Mouse (Mus musculus) left cerebral cortex, adult 2 months (tissue): ENCODE measurements around the gene Orm1. TPM values are rescaled to one million over a fixed set of nuclear protein-coding genes. Genes with fewer than 3 reads are reported as not detected.

ENCODE experiments used
- DNase-seq, 2 experiments: peaks; one replicate each; pipeline ENCODE4 v3.0.0; 2021 to 2022; ENCODE audit warnings: low spot score in 2 of 2, mixed read lengths in 1 of 2; ENCODE audit errors: extremely low spot score in 1 of 2
- H3K27ac ChIP-seq: fragments of 200-600 bp; 2 replicates; pipeline ENCODE4 v1.8.1; 2022
- H3K4me3 ChIP-seq: fragments of 200-600 bp; 2 replicates; pipeline ENCODE4 v1.8.1; 2022
- CTCF ChIP-seq: fragments of 200-600 bp; IDR thresholded peaks from 2 replicates; pipeline ENCODE4 v1.8.1; 2022; ENCODE audit warnings: antibody characterized with exemption, mild to moderate bottlenecking, moderate library complexity
- intact Hi-C: fragments of 180-260 bp; cut with DNase I; formaldehyde crosslinking; loops from one replicate; pipeline ENCODE4 v1.15.1; 2025
- total RNA-seq, 2 experiments: library from RNA; stranded (reverse); gene quantifications; 2 replicates each; pipeline ENCODE4 v1.2.3; 2021

The Orm1 gene
- total RNA-seq, 2 experiments from 2014 or later: not detected

DNA sequence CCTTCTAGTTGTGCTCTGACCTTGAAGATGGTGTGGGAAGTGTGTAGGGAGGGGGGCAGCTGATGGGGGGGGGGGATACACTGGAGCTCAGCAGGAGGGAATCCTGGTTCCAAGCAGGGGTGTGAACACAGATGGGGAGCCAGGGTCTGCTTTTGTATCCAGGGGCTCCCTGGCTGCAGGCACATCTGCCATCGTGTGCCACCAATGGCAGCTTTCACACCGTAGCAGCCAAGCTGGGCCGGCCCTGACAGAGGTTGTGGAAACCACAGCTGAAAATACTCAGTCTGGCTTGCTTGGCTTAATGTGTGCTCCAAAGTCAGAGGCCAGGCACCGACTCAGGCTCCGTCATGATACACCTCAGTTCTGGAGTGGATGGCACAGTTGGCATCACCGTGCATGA, 43.7 kb downstream of the Orm1 start:
- intact Hi-C loops: no loop called here
- no peak for DNase-seq
- H3K27ac ChIP-seq: no peak overlapping the region

DNA sequence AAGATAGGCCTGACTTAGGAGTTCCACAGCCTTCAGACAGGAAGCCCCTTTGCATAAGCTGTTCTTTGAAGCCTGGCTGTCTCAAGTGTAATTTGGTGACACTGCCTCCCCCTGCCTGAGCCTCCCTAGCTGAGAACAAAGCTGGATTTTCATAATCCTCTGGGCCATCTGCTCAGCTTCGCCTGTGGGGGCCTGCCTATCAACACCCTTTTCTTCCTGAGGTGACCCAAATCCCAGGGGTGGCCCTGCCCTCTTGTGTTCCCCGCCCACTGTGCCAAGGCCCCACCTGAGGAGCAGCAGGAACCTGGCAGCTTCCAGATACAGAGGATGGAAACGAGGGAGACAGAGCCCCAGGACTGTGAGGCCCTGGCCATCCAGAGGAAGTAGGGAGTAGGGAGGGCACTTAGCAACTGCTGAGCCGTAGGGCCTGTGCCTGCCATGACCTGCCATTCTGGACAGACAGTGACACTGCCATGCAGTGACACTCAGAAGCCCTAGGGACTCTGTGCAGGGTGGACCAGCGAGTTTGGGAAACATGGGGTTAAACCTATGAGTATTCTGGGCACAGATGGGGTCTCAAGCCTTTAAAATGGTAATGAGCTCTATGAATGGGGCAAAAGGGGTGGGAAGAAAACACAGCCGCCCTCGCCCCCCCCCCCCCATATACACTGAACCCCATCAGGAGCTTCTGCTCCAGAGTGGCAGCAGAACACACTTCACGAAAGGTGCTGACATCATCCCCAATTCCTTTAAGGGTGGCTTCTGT, 44.9 kb downstream of the Orm1 start:
- no peak for TF ChIP-seq CTCF
- H3K4me3 ChIP-seq: no peak overlapping the region
- no peak overlapping the region for H3K27ac ChIP-seq
- intact Hi-C loops: no loop called here
- no peak for DNase-seq

More for the DNA sequence above, 43.7 kb downstream of the Orm1 start:
- H3K4me3 ChIP-seq: no peak overlapping the region
- no peak for TF ChIP-seq CTCF

DNA sequence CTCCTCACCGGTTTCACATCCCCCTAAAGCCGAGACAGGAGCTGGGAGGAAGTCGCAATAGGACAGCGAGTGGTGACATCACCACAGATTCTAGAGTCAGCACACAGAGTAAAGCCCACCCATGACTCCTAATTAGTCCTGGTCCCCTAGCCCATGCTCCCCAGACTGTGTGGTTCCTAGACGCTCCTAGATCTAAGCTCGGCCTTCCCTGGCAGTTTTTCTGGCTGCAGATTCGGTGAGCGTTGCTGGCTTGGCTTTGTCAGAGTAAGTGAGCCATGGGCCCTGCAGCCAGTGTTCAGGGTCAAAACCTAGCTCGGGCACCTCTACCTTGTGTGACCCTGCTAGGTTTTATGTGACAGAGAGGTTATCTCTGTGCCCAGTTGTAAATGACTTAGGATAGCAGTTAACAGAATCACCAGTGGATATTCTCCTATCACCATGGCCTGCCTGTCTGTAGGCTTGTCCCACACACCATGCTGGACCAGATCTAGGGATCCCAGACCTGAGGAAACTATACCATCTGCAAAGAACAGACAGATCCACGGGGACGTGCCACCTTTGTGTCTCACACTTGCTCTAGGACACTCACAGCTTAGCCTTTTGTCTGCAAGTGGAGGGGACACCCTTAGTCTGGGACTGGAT, 45.6 kb downstream of the Orm1 start:
- Histone ChIP-seq H3K4me3 (no peak overlapping the region), H3K27ac (no peak overlapping the region)
- DNase-seq: no peak
- TF ChIP-seq CTCF: no peak
- intact Hi-C loops: no loop called here

DNA sequence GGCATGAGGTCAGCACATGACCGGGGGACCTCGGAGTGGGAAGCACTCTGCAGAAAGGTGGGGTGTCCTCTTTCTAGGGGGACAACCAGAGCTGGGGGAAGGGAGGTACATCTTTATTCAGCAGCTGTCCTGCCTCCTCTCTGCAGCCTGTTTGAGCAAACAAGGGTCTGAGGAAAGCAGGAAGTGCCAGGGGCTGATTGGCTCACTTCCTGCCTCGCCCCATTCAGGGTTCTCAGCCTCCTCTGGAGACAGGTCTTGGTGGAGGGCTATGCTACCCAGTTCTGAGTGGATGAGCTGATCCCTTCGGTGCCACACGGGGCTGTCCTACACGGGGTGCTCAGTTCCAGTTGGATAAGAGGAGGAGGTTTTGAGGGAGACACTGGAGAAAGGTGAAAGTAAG, 47.0 kb downstream of the Orm1 start:
- Histone ChIP-seq H3K4me3 (no peak overlapping the region), H3K27ac (no peak overlapping the region)
- intact Hi-C loops: no loop called here
- TF ChIP-seq CTCF: no peak
- DNase-seq: no peak

Other genes with a start within 250 kb of the Orm1 start
- gene Ambp, start 189.8 kb upstream of the Orm1 start, total RNA-seq: not detected
- gene Kif12, start 172.4 kb upstream of the Orm1 start, total RNA-seq: not detected
- 1 to 10 TPM; 4.6 to 4.9 TPM for gene Col27a1, start 130.6 kb upstream of the Orm1 start, total RNA-seq
- gene Orm3, start 11.6 kb downstream of the Orm1 start, total RNA-seq: not detected
- not detected for gene Orm2, start 17.9 kb downstream of the Orm1 start, total RNA-seq
- gene Akna, start 58.8 kb downstream of the Orm1 start, total RNA-seq: 1 to 10 TPM; 3.4 TPM
- gene Whrn, start 151.4 kb downstream of the Orm1 start, total RNA-seq: 10 to 100 TPM; 45.1 to 53.7 TPM
- gene Atp6v1g1, start 200.2 kb downstream of the Orm1 start, total RNA-seq: 100 to 1,000 TPM; 142 to 143 TPM
- gene Tmem268, start 214.2 kb downstream of the Orm1 start, total RNA-seq: 10 to 100 TPM; 10.2 to 11.3 TPM